Mouse (Mus musculus) right cerebral cortex, adult 18-20 months (tissue): ENCODE data around the gene Clcn3.

ENCODE experiments used
- DNase-seq: peaks from one replicate; pipeline ENCODE4 v3.0.0; 2022; ENCODE audit warnings: mixed read lengths

The Clcn3 gene

GRCm38 (mm10) chr8:60951271-60951670 lies 31.8 kb downstream of the Clcn3 start:
- DNase-seq, result no peak

GRCm38 (mm10) chr8:60949859-60950258 lies 33.2 kb downstream of the Clcn3 start:
- no peak for DNase-seq

GRCm38 (mm10) chr8:60947503-60947902 lies 35.6 kb downstream of the Clcn3 start:
- no peak for DNase-seq

GRCm38 (mm10) chr8:60942867-60943266 lies 40.2 kb downstream of the Clcn3 start:
- no peak for DNase-seq

GRCm38 (mm10) chr8:60938717-60939424 lies 44.2 kb downstream of the Clcn3 start:
- no peak for DNase-seq

- DNase-seq, result no peak
Measured at GRCm38 (mm10) chr8:60933617-60934016, 49.5 kb downstream of the Clcn3 start.

GRCm38 (mm10) chr8:60920176-60920575 lies 62.9 kb downstream of the Clcn3 start:
- DNase-seq, result no peak

- DNase-seq, result no peak
Measured at GRCm38 (mm10) chr8:60919069-60919468, 64.0 kb downstream of the Clcn3 start.

- DNase-seq, result no peak
Measured at GRCm38 (mm10) chr8:60912554-60912953, 70.5 kb downstream of the Clcn3 start.

GRCm38 (mm10) chr8:60912081-60912480 lies 71.0 kb downstream of the Clcn3 start:
- no peak for DNase-seq

GRCm38 (mm10) chr8:60900147-60900546 lies 83.0 kb downstream of the Clcn3 start:
- no peak for DNase-seq

GRCm38 (mm10) chr8:60895878-60896277 lies 87.2 kb downstream of the Clcn3 start:
- DNase-seq, result no peak

- no peak for DNase-seq
Measured at GRCm38 (mm10) chr8:60891757-60892156, 91.3 kb downstream of the Clcn3 start.

- DNase-seq, result no peak
Measured at GRCm38 (mm10) chr8:60890520-60890874, 92.6 kb downstream of the Clcn3 start.

GRCm38 (mm10) chr8:60889843-60890519 lies 93.1 kb downstream of the Clcn3 start, which contains the start of gene Hpf1:
Gene Hpf1 (plus strand): TSS chr8:60890418.
- peak; percentile 96 for DNase-seq

GRCm38 (mm10) chr8:60889131-60889842 lies 93.8 kb downstream of the Clcn3 start:
- no peak for DNase-seq

GRCm38 (mm10) chr8:60886736-60887135 lies 96.4 kb downstream of the Clcn3 start:
- DNase-seq, result no peak

- DNase-seq, result no peak
Measured at GRCm38 (mm10) chr8:60883419-60884137, 99.5 kb downstream of the Clcn3 start.

- DNase-seq, result no peak
Measured at GRCm38 (mm10) chr8:60878617-60879016, 104.5 kb downstream of the Clcn3 start.

GRCm38 (mm10) chr8:60870231-60871193 lies 112.6 kb downstream of the Clcn3 start:
- no peak for DNase-seq

GRCm38 (mm10) chr8:60869761-60870160 lies 113.3 kb downstream of the Clcn3 start:
- no peak for DNase-seq
